Mouse (Mus musculus) neural tube, embryonic 12.5 days (tissue): ENCODE results near the gene Chst2. TPM values are rescaled to one million over a fixed set of nuclear protein-coding genes. Genes with fewer than 3 reads are reported as not detected.
A peak's percentile ranks its signal among the peaks of the same experiment; 100 is the strongest.

Experiments used
- ATAC-seq: fragments of 200-750 bp; cut with Nextera tagmentation; 2 replicates; pipeline ENCODE4 v1.8.0; 2017; ENCODE audit warnings: low read depth, mild to moderate bottlenecking, moderate TSS enrichment, moderate library complexity; ENCODE audit not compliant: low FRiP score
- H3K27ac ChIP-seq: fragments of 300-500 bp; sonication (generic); 2 replicates; pipeline ENCODE4 v1.5.1; 2016
- H3K27me3 ChIP-seq: fragments of 300-500 bp; sonication (generic); replicated peaks from 2 replicates; pipeline ENCODE4 v1.6.1; 2016; ENCODE audit warnings: mild to moderate bottlenecking
- H3K36me3 ChIP-seq: fragments of 300-500 bp; sonication (generic); 2 replicates; pipeline ENCODE4 v1.6.1; 2016; ENCODE audit warnings: mild to moderate bottlenecking
- H3K4me1 ChIP-seq: fragments of 300-500 bp; sonication (generic); 2 replicates; pipeline ENCODE4 v1.6.1; 2016
- H3K4me2 ChIP-seq: fragments of 300-500 bp; sonication (generic); replicated peaks from 2 replicates; pipeline ENCODE4 v1.6.1; 2016; ENCODE audit warnings: mild to moderate bottlenecking
- H3K4me3 ChIP-seq: fragments of 300-500 bp; sonication (generic); 2 replicates; pipeline ENCODE4 v1.5.1; 2016
- H3K9ac ChIP-seq: fragments of 300-500 bp; sonication (generic); 2 replicates; pipeline ENCODE4 v1.6.1; 2016; ENCODE audit warnings: mild to moderate bottlenecking
- H3K9me3 ChIP-seq: fragments of 300-500 bp; sonication (generic); 2 replicates; pipeline ENCODE4 v1.6.1; 2016; ENCODE audit warnings: mild to moderate bottlenecking
- WGBS: fragments of 180-500 bp; shearing (Covaris S2); methylation state at CpG from one replicate; pipeline ENCODE4 v1.1.7; 2016; 5-methylcytosine and 5-hydroxymethylcytosine counted together
- polyA plus RNA-seq: library from polyadenylated mRNA; unstranded; fragments of >200 nt; fragmentation: Nextera tagmentation; extraction: Ambion mirVana; gene quantifications from 2 replicates; pipeline ENCODE4 v1.2.1, GENCODE M21; 2016

Gene Chst2
- polyA plus RNA-seq, 1 experiment from 2014 or later, result 8.2 TPM

DNA sequence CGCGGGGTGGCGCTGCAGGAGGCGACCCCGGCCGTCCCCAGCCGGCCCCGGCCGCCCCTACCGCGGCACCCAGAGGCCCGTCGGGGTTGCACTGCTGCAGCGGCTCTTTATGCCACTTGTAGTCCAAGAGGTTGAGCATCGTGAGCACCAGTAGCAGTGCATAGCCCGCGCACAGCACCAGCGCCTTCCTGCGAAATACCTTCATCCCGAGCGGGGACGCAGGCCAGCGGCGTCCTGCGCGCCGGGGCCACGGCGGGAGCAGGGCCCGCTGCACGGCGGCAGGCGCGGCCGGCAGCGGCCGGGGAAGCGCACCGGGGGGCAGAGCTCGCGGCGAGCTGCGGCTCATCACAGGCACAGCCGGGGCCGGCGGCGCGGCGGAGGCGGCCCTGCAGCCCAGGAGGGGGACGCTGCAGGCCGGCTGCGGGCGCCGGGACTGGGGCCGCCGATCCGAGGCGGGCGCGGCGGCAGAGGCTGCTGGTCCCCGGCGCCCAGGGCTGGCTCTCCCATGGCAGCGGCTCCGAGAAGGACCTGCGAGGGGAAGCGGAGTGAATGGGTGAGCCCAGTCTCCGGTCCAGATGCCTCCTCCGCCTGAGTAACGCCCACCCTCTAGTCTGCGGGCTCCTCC lies 464 bp downstream of the Chst2 start:
- 0 out of 2 replicates have a peak, but pooled peaks cover 6% of the 10 kb centered on the region for H3K27me3 ChIP-seq
- WGBS, result under 1% methylated on average over 72 of the region's 72 CpGs
- H3K9me3 ChIP-seq, result no peaks in the 10 kb centered on the region
- H3K9ac ChIP-seq, result peak overlapping the region; percentile 81
- H3K4me1 ChIP-seq, result peaks cover 17% of the 10 kb centered on the region
- H3K4me2 ChIP-seq, result peak overlapping the region; percentile 98
- peak overlapping the region; percentile 26; the same call in 1 of the 2 replicates for H3K27ac ChIP-seq
- peak; percentile 46 for ATAC-seq
- H3K4me3 ChIP-seq, result peak overlapping the region; percentile 76
- H3K36me3 ChIP-seq, result no peaks in the 10 kb centered on the region

- peak; percentile 23 for ATAC-seq
- Histone ChIP-seq H3K27me3 (0 out of 2 replicates have a peak, but pooled peaks cover 6% of the 10 kb centered on the region), H3K9me3 (no peaks in the 10 kb centered on the region), H3K4me2 (peak overlapping the region; percentile 98), H3K36me3 (no peaks in the 10 kb centered on the region), H3K4me1 (peaks cover 17% of the 10 kb centered on the region), H3K9ac (peak overlapping the region; percentile 81), H3K4me3 (peak overlapping the region; percentile 76), H3K27ac (no peak overlapping the region)
- WGBS, result 1% methylated on average over 30 of the region's 30 CpGs
Observed at GRCm38 (mm10) chr9:95405511-95405945, 994 bp downstream of the Chst2 start.

DNA sequence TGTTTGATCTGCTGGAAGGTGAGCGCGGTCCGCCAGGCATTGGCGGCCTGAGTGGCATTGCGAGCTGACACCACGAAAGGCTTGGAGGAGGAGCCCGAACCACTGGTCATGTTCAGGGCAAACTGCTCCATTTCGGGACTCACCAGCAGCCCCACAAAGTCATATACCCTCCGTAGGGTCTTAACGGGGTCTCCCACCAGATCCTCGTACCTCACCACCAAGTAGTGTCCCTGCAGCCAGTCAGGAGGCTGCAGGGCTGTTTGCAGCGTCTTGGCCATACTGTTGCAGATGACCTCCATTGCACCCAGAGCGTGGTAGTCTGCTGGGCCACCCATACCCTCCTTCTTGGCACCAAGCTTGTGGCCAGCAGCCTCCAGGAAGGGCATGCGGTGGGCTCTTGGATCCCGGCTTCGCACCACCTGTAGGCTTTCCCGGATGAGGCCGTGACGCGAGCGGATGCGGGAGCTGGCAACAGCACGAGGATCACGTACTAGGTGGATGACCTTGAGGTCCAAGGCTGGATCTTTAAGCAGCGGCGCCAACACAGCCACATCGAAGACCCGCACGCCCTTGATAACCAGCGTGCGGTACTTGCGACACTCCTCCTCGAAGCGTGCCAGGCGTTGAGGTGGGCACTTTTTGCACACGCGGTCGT lies 1.6 kb downstream of the Chst2 start:
- no peak overlapping the region for H3K27ac ChIP-seq
- H3K36me3 ChIP-seq, result no peaks in the 10 kb centered on the region
- H3K27me3 ChIP-seq, result 0 out of 2 replicates have a peak, but pooled peaks cover 6% of the 10 kb centered on the region
- peaks cover 17% of the 10 kb centered on the region for H3K4me1 ChIP-seq
- H3K9me3 ChIP-seq, result no peaks in the 10 kb centered on the region
- peak overlapping the region; percentile 98 for H3K4me2 ChIP-seq
- peak overlapping the region; percentile 76 for H3K4me3 ChIP-seq
- no peak for ATAC-seq
- 78% methylated on average over 38 of the region's 38 CpGs for WGBS
- H3K9ac ChIP-seq, result no peak overlapping the region

DNA sequence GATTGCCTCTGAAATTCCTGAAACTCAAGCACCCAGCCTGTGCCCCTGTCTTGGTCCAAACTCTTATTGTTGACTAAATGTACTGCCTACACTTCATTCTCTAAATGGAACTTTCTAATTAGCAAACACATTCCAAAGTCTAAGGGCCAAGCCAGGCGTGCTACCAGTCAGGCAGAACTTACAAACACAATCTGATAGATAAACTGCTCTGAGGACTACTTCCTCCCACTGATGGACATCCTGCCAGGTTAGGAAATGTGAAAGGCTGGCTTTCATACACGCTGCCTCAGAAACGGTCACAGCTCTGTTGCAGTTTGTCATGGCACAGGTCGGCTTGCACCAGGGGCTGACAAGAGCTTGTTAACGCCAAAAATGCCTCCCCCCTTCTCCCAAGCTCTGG lies 4.8 kb downstream of the Chst2 start:
- H3K9me3 ChIP-seq, result no peaks in the 10 kb centered on the region
- H3K36me3 ChIP-seq, result no peaks in the 10 kb centered on the region
- no peak overlapping the region for H3K4me2 ChIP-seq
- H3K27ac ChIP-seq, result no peak overlapping the region
- H3K9ac ChIP-seq, result no peak overlapping the region
- no peak overlapping the region for H3K4me3 ChIP-seq
- H3K4me1 ChIP-seq, result peaks cover 10% of the 10 kb centered on the region
- no peak for ATAC-seq
- WGBS, result 67% methylated on average over 5 of the region's 5 CpGs
- H3K27me3 ChIP-seq, result 0 out of 2 replicates have a peak, but pooled peaks cover 6% of the 10 kb centered on the region

DNA sequence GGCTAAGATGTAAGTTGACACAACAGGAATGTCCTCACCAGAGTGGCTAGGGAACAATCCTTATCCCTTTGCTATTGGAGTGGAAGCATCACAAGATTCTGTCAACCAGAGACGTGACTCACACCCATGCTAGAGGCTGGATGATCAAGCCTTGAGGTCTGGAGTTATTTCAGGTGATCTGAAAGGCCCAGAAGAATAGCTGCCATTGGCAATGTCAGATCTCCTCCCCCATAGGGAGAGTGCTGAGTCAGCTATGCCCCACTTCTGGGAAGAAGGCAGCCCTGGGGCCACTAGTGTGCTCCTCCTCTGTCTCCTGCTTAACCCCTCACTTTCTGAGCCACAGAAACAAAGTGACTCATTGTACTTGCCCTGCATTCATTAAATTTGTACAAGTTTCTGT lies 14.5 kb downstream of the Chst2 start:
- Histone ChIP-seq H3K9ac (no peak overlapping the region), H3K9me3 (no peaks in the 10 kb centered on the region), H3K4me2 (no peak overlapping the region), H3K4me1 (no peaks in the 10 kb centered on the region), H3K36me3 (no peaks in the 10 kb centered on the region), H3K4me3 (no peak overlapping the region), H3K27me3 (no peaks in the 10 kb centered on the region), H3K27ac (no peak overlapping the region)
- 53% methylated on average over 1 of the region's 1 CpGs for WGBS
- ATAC-seq, result no peak

- 90% methylated on average over 3 of the region's 3 CpGs for WGBS
- Histone ChIP-seq H3K4me2 (no peak overlapping the region), H3K27me3 (no peaks in the 10 kb centered on the region), H3K27ac (no peak overlapping the region), H3K9ac (no peak overlapping the region), H3K36me3 (no peaks in the 10 kb centered on the region), H3K4me3 (no peak overlapping the region), H3K9me3 (no peaks in the 10 kb centered on the region), H3K4me1 (no peaks in the 10 kb centered on the region)
- no peak for ATAC-seq
Observed at GRCm38 (mm10) chr9:95389956-95390355, 16.6 kb downstream of the Chst2 start.

DNA sequence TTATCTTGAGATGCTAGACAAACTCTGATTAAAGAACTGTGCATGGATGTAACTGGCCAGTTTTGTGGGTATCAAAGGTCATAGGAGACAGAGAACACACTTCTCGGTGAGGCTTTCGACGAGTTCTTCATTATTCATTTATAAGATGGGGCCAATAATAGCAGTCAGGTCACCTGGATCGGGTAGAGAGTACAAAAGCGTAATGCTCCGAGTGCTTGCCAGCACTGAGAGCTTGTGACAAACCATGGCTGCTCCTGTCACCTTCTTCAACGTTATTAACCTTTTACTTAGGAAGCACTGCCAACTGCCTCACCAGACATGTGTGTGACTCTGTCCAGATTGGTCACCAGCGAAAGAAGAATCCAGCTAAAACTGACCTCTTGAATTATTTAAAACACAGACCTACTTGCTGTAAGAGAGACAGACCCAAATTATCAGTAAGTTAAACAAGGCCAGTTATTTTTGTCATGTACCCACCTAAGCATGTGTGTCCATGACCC lies 18.6 kb downstream of the Chst2 start:
- H3K4me1 ChIP-seq, result no peaks in the 10 kb centered on the region
- H3K9ac ChIP-seq, result no peak overlapping the region
- 88% methylated on average over 8 of the region's 8 CpGs for WGBS
- no peak overlapping the region for H3K4me3 ChIP-seq
- H3K27me3 ChIP-seq, result no peaks in the 10 kb centered on the region
- no peak overlapping the region for H3K4me2 ChIP-seq
- no peak overlapping the region for H3K27ac ChIP-seq
- H3K9me3 ChIP-seq, result no peaks in the 10 kb centered on the region
- no peak for ATAC-seq
- no peaks in the 10 kb centered on the region for H3K36me3 ChIP-seq

DNA sequence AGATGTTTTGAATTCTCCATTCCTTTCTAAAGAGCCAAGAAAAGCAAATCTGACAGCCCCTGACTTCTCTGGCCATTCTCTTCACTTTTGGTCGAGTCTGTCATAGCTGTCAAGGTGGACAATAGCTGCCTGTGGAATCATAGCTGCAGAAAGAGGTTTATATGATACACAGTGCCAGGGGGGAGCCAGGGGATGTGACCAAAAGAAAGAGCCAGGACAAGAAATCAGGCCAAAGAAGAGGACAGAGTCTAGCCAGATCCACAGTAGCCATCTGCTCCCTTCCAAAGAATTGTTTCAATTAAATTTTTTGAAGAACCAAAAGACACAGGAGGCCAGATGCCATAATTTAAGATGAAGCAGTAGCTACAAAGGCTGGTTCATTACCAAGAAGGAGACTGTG lies 30.6 kb downstream of the Chst2 start:
- WGBS, result 63% methylated on average over 1 of the region's 1 CpGs
- Histone ChIP-seq H3K27me3 (no peaks in the 10 kb centered on the region), H3K36me3 (no peaks in the 10 kb centered on the region)

GRCm38 (mm10) chr9:95375336-95375735 lies 31.2 kb downstream of the Chst2 start:
- H3K36me3 ChIP-seq, result no peaks in the 10 kb centered on the region
- ATAC-seq, result no peak
- no peaks in the 10 kb centered on the region for H3K9me3 ChIP-seq
- H3K9ac ChIP-seq, result no peak overlapping the region
- 86% methylated on average over 8 of the region's 8 CpGs for WGBS
- no peaks in the 10 kb centered on the region for H3K4me1 ChIP-seq
- no peak overlapping the region for H3K27ac ChIP-seq
- no peak overlapping the region for H3K4me2 ChIP-seq
- no peaks in the 10 kb centered on the region for H3K27me3 ChIP-seq
- no peak overlapping the region for H3K4me3 ChIP-seq

More for the DNA sequence above, 30.6 kb downstream of the Chst2 start:
- Histone ChIP-seq H3K4me1 (peaks cover 2% of the 10 kb centered on the region; the same call in 1 of the 2 replicates), H3K9ac (no peak overlapping the region), H3K4me3 (no peak overlapping the region), H3K9me3 (no peaks in the 10 kb centered on the region), H3K27ac (no peak overlapping the region), H3K4me2 (no peak overlapping the region)
- ATAC-seq, result no peak

DNA sequence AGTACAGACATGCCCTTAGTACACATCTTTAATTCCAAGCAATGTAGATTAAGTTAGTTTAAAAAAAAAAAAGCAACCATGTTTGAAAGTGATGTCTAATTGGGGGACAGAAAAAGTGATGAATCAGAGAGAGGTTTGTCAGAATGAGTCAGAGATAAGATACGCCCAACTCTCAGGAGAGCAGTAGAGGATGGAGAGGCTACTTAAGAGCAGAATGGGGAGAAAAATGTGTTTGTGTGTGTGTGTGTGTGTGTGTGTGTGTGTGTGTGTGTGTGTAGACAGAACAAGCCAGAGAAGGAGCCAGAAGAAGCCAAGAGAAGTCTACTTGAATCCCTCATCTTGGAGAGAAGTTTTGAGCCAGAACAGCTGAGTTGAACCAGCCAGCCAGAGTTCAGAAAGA lies 32.8 kb downstream of the Chst2 start:
- no peak overlapping the region for H3K27ac ChIP-seq
- no peaks in the 10 kb centered on the region for H3K4me1 ChIP-seq
- H3K36me3 ChIP-seq, result no peaks in the 10 kb centered on the region
- no peak overlapping the region for H3K9ac ChIP-seq
- H3K4me2 ChIP-seq, result no peak overlapping the region
- H3K4me3 ChIP-seq, result no peak overlapping the region
- WGBS, result 93% methylated on average over 1 of the region's 1 CpGs
- H3K9me3 ChIP-seq, result no peaks in the 10 kb centered on the region
- H3K27me3 ChIP-seq, result no peaks in the 10 kb centered on the region
- no peak for ATAC-seq

DNA sequence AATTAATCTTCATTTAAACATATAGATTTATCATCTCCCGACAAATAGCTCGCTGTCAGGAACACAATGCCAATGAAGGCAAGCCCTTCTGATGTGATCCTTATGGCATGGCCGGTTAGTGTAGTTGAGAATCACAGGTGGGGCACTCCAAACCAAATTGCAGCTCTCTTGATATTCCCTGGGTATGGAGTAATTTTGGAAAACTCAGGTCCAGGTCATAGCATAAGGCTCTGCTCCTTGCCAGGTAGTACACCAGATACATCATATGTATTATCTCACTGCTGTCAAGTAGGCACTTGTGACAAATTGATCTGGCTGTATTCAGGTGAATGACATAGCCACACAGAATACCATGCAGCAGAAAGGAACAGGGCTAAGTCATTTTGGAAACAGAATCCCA lies 40.6 kb downstream of the Chst2 start:
- Histone ChIP-seq H3K9me3 (no peaks in the 10 kb centered on the region), H3K27me3 (no peaks in the 10 kb centered on the region), H3K9ac (no peak overlapping the region), H3K36me3 (no peaks in the 10 kb centered on the region), H3K4me2 (no peak overlapping the region), H3K4me1 (no peaks in the 10 kb centered on the region), H3K27ac (no peak overlapping the region), H3K4me3 (no peak overlapping the region)
- WGBS, result 95% methylated on average over 3 of the region's 3 CpGs
- no peak for ATAC-seq

- H3K4me2 ChIP-seq, result no peak overlapping the region
- WGBS, result 94% methylated on average over 5 of the region's 5 CpGs
- no peak overlapping the region for H3K4me3 ChIP-seq
Observed at GRCm38 (mm10) chr9:95353829-95354391, 52.6 kb downstream of the Chst2 start.

More at GRCm38 (mm10) chr9:95353829-95354391, 52.6 kb downstream of the Chst2 start:
- H3K36me3 ChIP-seq, result no peaks in the 10 kb centered on the region
- no peak overlapping the region for H3K9ac ChIP-seq
- no peak overlapping the region for H3K27ac ChIP-seq
- H3K4me1 ChIP-seq, result no peaks in the 10 kb centered on the region
- no peak for ATAC-seq
- no peaks in the 10 kb centered on the region for H3K27me3 ChIP-seq
- no peaks in the 10 kb centered on the region for H3K9me3 ChIP-seq
